Mouse (Mus musculus) spleen, adult 12 weeks (tissue): ENCODE data around the gene Btg3.

Experiments used
- DNase-seq: peaks from one replicate; pipeline ENCODE4 v3.0.0; 2022; ENCODE audit warnings: low spot score

The Btg3 gene

DNA sequence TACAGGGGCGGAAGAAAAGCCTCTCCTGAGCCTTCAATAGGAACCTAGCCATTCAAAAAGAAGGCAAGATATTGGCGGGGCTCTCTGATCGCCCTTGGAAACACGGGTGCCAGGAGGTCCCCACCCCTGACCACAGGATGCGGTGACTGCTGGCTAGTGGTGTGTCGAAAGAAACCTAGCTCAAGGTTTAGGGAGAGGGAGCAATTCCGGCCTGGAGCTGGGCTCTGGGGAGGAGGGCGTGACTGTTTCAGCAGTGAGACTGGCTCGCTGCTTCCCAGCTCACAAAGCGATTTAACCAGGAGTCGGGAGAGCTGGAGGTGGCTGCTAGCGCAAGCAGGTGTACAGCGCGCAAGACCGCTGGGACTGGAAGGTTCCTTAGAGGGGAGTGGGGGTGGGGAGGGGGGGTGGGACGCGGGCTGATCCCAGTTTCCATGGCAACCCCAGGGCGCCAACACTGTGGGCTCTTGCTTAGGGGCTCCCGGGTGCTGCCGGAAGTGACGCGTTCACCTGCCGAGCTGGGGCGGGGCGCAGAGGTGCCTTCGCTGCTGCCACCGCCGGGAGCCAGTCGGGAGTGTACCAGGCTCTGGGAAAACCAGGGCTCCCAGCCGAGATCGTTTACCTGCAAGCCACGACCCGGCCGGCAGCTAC lies 75.7 kb downstream of the Btg3 start, which contains the start of gene Cxadr:
TSS of gene Cxadr (plus strand) at position 307 of the 648 bp plus-strand sequence.
- no peak for DNase-seq

DNA sequence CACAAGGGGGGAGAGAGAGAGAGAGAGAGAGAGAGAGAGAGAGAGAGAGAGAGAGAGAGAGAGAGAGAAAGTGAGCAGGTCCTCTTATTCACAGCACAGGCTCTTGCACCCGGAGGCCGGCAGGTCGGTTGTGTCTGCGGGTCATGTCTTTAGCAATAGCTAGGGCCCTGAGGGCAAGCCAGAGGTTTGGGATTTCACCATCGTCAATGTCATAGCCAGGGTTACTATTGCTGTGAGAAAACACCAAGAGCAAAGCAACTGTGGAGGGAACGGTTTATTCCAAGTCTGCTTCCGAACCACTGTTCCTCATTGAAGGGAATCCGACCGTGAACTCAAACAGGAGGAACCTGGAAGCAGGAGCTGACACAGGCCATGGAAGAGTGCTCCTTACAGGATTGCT lies 80.9 kb downstream of the Btg3 start:
- no peak for DNase-seq

DNA sequence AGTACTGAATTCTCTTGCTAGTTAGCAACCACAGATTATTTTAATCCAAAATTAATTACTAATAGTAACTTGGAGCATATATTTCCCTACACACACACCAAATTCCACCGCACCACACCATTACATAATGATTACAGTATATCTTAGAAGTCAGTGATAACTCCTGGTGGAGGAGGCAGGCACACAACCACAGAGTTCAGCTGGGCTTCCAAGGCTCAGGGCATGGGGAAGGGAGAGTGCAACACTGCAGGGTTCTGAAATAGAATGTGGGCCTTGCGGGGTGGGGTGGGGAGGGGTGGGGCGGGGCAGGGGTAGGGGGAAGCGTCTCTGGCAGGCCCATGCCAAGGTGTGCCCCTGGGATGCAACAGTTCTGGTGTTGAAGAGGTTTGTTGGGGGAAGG lies 81.4 kb downstream of the Btg3 start:
- DNase-seq = no peak

DNA sequence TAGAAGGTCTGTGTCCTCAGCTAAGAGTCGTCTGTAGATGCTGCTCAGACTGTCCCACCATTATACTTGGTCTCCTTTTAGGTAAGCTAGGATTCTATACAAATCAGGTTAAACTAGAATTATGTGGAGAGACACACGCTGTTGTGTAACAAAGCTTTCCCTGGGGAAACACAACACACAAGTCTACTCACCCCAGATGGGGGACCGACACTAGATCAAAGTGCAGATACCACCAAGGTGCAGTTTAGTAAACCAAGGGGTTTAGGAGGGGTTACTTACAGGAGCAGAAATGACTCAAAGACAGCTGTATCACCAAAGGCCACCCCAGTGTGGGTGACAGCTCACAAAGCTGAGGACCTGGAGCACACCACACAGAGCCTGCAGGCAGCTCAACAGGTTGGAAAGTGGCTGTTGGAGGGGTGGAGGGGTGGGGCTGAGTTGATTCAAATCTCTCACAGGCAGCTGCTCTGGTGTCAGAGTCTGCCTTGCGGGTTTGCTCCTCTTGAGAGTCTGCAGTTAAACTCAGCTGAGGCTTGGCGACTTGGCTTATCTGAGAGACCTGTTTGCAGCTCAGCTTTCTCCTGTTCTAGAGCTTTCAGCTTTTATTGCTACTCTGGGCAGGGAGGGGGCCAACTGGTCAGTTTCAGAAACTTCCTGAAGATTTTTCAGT lies 82.3 kb downstream of the Btg3 start:
- no peak for DNase-seq

DNA sequence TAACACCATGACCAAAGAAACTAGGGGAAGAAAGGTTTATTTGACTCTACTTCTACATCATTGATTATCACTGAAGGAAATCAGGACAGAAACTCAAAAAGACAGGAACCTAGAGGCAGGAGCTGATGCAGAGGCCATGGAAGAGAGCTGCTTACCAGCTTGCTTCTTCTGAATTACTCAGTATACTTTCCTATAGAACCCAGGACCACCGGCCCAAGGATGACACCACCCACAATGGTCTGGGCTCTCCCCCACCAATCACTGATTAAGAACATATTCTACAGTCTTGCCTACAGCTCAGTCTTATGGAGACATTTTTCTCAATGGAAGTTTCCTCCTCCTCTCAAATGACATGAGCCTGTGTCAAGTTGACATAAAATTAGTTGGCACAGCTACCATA lies 82.9 kb downstream of the Btg3 start:
- no peak for DNase-seq

DNA sequence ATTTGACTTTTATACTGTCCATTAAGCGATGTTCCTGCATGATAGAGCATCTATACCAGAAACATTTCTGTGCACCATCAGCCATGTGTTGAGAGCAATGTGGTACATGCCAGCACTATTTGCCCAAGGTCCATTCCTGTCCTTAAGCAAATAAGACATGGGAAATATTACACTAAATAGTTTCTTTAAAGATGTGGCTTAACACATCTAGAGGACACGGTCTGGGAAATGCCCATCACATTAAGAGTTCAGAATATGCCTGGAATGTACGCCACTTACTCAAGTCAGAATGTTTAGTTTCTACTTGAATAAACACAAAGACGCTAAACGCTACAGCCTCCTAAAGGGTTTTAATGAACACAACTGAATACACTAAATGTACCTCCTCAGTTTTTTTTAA lies 93.8 kb downstream of the Btg3 start:
- DNase-seq = no peak
